21 mouse cellular contexts compared by ENCODE assay signal in genomic region chr2:94387846-94388245, GRCm38 (mm10).
"Had no signal": no experiment of that assay in that cellular context is flagged by ENCODE, and none has a peak within 500 bp of the region (broad histone marks: within the 10 kb centered on the region; RNA-seq: fewer than 3 reads in every experiment).

No protein-coding gene starts in this region.

- H3K27me3 ChIP-seq: limb, embryonic 13.5 days; liver, embryonic 12.5 days; liver, embryonic 15.5 days; lung, embryonic 15.5 days; megakaryocyte, embryonic 14.5 days; midbrain, embryonic 13.5 days had no signal

- H3K27ac ChIP-seq: kidney, postnatal 0 days; layer of hippocampus, adult 2 months; limb, embryonic 10.5 days; limb, embryonic 13.5 days; liver, embryonic 12.5 days; liver, embryonic 15.5 days; lung, embryonic 15.5 days; midbrain, embryonic 10.5 days; midbrain, embryonic 13.5 days had no signal

- H3K9ac ChIP-seq: limb, embryonic 13.5 days; liver, embryonic 12.5 days; liver, embryonic 15.5 days; lung, embryonic 15.5 days; midbrain, embryonic 13.5 days had no signal

- H3K4me2 ChIP-seq: limb, embryonic 13.5 days; liver, embryonic 12.5 days; liver, embryonic 15.5 days; lung, embryonic 15.5 days; midbrain, embryonic 13.5 days had no signal

- ATAC-seq: liver, embryonic 12.5 days; midbrain, embryonic 13.5 days; midbrain, embryonic 16.5 days had no signal

- H3K4me3 ChIP-seq: layer of hippocampus, adult 2 months; limb, embryonic 10.5 days; limb, embryonic 13.5 days; liver, embryonic 12.5 days; liver, embryonic 15.5 days; lung, embryonic 15.5 days; megakaryocyte, embryonic 14.5 days; midbrain, embryonic 10.5 days; midbrain, embryonic 13.5 days had no signal

- H3K9me3 ChIP-seq: limb, embryonic 10.5 days; limb, embryonic 13.5 days; liver, embryonic 12.5 days; liver, embryonic 15.5 days; lung, embryonic 15.5 days; megakaryocyte, embryonic 14.5 days; midbrain, embryonic 10.5 days; midbrain, embryonic 13.5 days had no signal

- H3K4me1 ChIP-seq: limb, embryonic 10.5 days; limb, embryonic 13.5 days; liver, embryonic 12.5 days; lung, embryonic 15.5 days; midbrain, embryonic 10.5 days; midbrain, embryonic 13.5 days had no signal

- DNase-seq: kidney, postnatal 25 days; layer of hippocampus, adult 9-11 months; liver; lung, adult 18-20 months; lung, postnatal 10 days; lung, postnatal 36 days; right cerebral cortex, postnatal 25 days; spleen, adult 18-20 months; thymus, adult 18-20 months; thymus, postnatal 36 days had no signal
